Mouse (Mus musculus) C2C12 (cell line): ENCODE measurements around the gene Fis1.

ENCODE experiments used
- CTCF ChIP-seq: IDR thresholded peaks from one replicate; pipeline ENCODE4 v1.5.1; 2011; ENCODE audit not compliant: control insufficient read depth, insufficient read depth, insufficient read length
- MAX ChIP-seq: IDR thresholded peaks from one replicate; pipeline ENCODE4 v1.6.1; 2011; ENCODE audit warnings: mild to moderate bottlenecking, control low read depth
- USF1 ChIP-seq: IDR thresholded peaks from one replicate; pipeline ENCODE4 v1.6.1; 2011; ENCODE audit warnings: low read depth, mild to moderate bottlenecking, control low read depth, moderate library complexity

GRCm38 (mm10) chr5:136932956-136933355 lies 20.1 kb upstream of the Fis1 start:
- no peak for TF ChIP-seq USF1
- no peak for TF ChIP-seq CTCF
- TF ChIP-seq MAX = no peak
